Mouse (Mus musculus) cortical plate, adult 2 months (tissue): Measurements from ENCODE around the gene Ddias.

ENCODE experiments used
- CTCF ChIP-seq: fragments of 200-500 bp; IDR thresholded peaks from 2 replicates; pipeline ENCODE4 v1.5.1; 2011; ENCODE audit warnings: mild to moderate bottlenecking, control low read depth, low read length; ENCODE audit not compliant: insufficient read depth; ENCODE audit errors: extremely low read depth
- POLR2A ChIP-seq: fragments of 200-500 bp; IDR thresholded peaks from 2 replicates; pipeline ENCODE4 v1.6.1; 2011; ENCODE audit warnings: mild to moderate bottlenecking, low read length, control low read depth; ENCODE audit not compliant: insufficient read depth; ENCODE audit errors: extremely low read depth

- no peak for TF ChIP-seq POLR2A
- no peak for TF ChIP-seq CTCF
Measured at GRCm38 (mm10) chr7:92836447-92836846, 37.6 kb downstream of the Ddias start.
